Mouse (Mus musculus): ENCODE results near the gene Arl4c.
"Not testable (repeated sequence)": the region's sequence is repeated elsewhere in the genome, so short reads cannot be mapped to it uniquely, and the experiment has no call there.

Gene Arl4c

DNA sequence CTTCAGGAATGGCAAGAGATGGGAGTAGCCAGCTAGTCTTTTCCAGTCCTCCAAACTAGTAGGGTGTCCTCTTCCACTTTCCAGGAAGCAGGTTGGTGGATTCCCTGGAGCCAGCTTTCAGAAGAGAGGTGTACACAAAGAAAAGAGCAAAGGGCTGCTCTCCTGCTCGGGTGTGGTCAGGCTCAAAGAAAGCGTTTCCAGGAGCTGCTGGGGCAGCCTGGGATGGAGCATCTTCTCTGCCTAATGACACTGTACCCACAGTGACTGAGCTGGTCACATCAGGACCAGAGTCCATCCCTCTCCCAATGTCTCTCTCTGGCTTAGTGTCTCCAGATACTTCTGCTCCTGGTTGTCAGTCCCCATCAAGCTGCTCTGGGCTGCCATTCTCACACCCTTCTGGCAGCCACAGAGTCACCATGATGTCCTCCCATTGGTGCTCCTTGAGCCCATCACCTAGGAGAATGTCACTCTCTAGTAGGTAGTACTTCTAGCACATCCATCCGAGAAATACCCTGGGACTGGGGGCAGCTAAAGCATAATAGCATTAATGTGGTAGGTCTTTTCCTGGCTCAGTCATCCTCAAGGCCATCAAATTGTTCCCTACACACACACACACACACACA is 46.4 kb downstream of the Arl4c start:
- DNase-seq (ENCODE audit: low spot score in 2 of 2): no peak

GRCm38 (mm10) chr1:88654521-88655472 is 47.2 kb downstream of the Arl4c start:
- DNase-seq (ENCODE audit: low spot score in 2 of 2): no peak

DNA sequence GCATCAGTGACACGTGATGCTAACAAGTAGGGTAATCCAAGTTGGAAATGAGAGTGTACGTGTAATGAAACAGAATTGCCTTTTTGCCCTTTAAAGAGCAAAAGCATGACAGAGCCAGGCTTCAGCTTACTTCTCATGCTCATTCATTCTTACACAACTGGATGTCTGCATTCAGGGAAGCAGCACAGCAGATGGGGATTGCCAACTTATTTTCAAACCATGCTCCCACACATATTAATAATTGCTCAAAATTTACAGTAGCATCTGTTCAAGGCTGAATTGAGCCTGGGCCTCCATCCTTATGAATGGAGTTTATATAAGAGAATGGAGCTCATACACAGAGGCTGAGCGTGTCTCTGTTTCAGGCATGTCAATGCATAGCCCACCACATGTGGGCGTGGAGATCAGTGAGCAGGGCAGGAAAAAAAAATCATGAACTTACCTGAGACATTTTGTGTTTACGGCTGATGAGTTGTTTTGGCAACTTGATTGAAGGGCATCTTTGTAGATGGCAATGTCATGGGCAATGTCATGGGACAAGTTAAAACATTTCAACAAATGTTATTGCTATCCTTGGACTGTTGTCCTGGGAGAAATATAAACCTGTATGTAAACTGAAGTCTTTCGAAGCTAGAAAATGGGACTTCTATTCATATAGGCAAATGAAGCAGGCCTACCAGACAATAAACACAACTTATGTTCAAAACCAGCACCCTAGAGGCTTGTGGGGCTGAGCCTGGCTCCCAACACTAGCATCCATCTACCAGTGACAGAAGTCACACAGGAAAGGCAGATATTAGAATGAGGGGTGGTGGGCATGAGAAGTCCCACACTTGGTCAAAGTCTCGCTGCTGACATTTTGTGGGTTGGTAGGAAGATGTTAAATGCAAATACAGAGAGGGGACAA is 48.2 kb downstream of the Arl4c start:
- DNase-seq (ENCODE audit: low spot score in 2 of 2): no peak

GRCm38 (mm10) chr1:88652682-88653081 is 49.3 kb downstream of the Arl4c start:
- peak in 1 of 2 experiments; percentile 21 for DNase-seq (ENCODE audit: low spot score in 2 of 2)

GRCm38 (mm10) chr1:88651668-88652067 is 50.4 kb downstream of the Arl4c start:
- DNase-seq (ENCODE audit: low spot score in 2 of 2): no peak

DNA sequence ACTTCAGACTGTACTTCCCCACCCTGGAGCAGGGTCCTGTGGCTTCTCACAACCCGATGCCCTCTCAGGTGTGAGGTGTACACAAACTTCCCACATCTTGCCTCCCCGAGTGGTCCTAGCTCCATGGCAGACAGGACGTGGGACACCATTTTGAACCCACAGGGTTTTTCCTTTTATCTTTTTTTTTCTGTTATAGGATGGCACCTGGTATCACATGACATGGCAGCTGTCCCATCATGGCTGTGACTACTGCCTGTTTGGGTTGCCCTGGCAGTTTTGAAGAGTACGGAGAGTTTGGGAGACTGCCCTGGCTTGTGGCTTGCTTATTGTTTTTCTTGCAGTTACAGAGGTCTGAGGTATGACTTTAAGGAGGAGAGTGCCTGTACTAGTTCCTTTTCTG is 53.3 kb downstream of the Arl4c start:
- DNase-seq (ENCODE audit: low spot score in 2 of 2): no peak

DNA sequence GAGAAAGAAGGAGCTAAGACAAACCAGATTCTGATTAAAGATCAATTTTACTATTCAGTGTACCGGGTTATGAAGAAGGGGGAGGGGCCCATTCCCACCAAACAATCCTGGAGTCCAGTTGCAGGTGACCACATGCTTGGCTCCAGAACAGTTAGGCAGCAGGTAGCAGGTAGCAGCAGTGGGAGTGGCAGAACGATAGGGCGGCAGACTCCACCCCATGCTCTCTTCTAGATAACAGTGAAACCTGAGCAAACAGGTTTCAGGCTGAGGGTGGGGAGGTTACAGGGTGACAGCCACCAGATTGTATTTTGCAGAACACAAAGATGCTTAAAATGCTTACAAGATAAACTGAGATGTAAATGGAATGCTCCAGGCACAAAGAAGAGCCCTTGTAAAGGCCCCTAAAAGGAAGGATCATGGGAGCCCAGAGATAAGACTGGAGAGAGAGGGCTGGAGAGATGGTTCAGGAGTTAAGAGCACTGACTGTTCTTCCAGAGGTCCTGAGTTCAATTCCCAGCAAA is 56.4 kb downstream of the Arl4c start:
- DNase-seq (ENCODE audit: low spot score in 2 of 2): no peak

DNA sequence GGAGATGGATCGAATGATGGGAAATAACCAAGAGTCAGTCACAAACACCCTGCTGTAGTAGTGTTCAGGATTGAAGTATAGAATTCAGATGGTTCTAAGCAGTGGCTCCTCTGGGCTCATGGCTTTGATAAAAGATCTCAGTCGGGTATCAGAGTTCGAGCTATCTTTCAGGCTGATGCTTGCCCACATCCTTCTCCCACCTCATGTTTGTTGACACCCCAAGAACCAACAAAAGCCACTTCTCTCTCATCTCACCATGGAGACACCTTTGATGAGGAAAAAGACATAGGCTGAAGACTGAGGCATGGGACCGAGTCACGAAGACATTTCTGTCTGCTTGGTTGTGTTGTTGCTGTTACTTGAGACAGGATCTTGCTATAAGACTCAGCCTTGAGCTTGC is 57.6 kb downstream of the Arl4c start:
- DNase-seq (ENCODE audit: low spot score in 2 of 2): no peak

DNA sequence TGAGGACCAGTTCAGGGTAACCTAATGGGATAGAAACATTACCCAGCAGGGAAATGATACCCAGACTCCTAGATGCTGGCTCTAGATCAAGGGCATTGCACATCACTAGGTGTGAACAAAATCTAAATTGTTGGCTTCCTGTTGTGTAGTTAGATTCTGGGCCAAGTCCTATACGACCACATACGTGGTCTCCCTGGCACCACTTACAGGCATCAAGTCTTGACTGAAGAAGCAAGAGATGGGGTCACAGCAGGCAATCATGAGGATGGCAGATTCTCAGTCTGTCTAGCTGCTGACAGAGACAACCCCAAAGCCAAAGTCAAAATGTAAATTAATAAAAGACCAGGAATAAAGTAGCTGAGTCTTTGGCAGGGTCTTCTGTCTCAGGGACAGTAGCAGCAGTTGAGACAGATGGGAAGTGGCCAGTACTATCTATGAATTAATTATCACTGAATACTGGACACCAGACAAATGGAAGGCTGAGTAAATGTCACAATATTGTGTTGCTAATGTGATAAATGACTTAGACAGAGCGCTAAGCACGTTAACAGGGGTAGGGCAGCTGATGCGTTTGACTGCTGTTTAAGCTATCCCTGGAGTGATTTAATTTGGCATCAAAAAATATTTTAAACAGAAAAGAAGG is 58.7 kb downstream of the Arl4c start:
- no peak for DNase-seq (ENCODE audit: low spot score in 2 of 2)

GRCm38 (mm10) chr1:88642735-88643134 is 59.3 kb downstream of the Arl4c start:
- DNase-seq (ENCODE audit: low spot score in 2 of 2): no peak

- DNase-seq (ENCODE audit: low spot score in 2 of 2): no peak
Measured at GRCm38 (mm10) chr1:88641678-88642215, 60.3 kb downstream of the Arl4c start.

GRCm38 (mm10) chr1:88641194-88641593 is 60.8 kb downstream of the Arl4c start:
- DNase-seq (ENCODE audit: low spot score in 2 of 2): no peak

GRCm38 (mm10) chr1:88639432-88640281 is 62.4 kb downstream of the Arl4c start:
- no peak for DNase-seq (ENCODE audit: low spot score in 2 of 2)

- no peak for DNase-seq (ENCODE audit: low spot score in 2 of 2)
Measured at GRCm38 (mm10) chr1:88638622-88639021, 63.4 kb downstream of the Arl4c start.

- not testable (repeated sequence) for DNase-seq (ENCODE audit: low spot score in 2 of 2)
Measured at GRCm38 (mm10) chr1:88636579-88637161, 65.4 kb downstream of the Arl4c start.

GRCm38 (mm10) chr1:88635659-88636058 is 66.4 kb downstream of the Arl4c start:
- DNase-seq (ENCODE audit: low spot score in 2 of 2): no peak

DNA sequence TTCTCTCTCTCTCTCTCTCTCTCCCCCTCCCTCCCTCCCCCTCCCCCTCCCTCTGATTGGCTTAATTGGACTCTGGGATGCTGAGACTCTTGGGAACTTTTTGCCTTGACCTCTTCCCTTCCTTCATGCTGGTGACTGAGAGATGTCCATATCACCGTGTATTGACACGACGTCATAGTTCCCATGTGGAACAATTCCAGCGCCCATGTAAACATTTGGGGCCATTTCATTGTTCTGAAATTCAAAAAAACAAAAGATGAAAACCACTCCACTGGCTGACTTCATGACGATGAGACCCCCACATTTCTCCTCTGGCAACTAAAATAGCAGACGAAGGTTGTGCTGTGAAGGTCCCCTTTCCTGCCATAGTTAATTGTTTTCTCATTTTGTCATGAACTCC is 69.2 kb downstream of the Arl4c start:
- no peak for DNase-seq (ENCODE audit: low spot score in 2 of 2)

DNA sequence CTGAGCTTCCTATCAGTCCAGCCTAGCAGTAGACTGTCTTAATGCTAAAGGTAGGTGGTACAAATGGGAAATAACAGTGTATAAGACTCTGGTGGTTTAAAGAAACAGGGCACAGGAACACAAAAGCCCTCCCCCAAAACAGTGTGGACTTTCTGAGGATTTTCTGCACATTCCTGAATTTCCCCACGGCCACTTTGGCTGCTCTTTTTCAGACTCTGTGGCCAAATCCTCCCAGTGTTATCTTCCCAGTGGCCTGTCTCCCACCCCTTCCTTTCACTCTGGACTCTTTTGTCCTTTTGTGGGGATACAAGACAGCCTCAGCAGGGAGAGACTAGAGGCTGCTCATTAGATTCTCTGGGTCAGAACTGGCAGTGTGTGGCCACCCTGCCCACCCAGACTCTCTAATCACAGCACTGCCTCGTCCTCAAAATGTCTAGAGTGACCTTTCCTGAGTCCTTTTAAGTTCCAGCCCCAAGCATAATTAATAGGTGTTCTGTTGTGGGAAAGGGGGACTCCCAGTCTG is 72.0 kb downstream of the Arl4c start:
- DNase-seq (ENCODE audit: low spot score in 2 of 2): no peak

DNA sequence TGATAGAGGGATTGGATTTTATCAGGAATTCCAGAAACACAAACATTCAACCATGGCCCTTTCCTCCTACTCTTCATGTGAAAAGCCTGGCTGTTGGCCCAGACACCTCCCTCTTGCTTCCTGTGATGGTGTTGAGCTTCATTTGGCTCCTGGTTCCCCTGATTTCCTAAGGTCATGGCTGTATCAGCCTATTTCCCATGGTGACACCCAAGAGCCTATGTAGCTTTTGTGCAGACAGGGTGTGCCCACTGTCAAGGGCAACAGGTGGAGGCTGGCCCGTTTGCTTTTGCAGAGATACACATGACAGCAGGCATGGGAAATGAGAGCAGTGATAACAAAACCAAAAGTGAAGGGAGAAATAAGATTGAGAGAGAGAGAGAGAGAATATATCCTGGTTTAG is 76.8 kb downstream of the Arl4c start:
- DNase-seq (ENCODE audit: low spot score in 2 of 2): no peak

Measured in left cerebral cortex, adult 9 months (tissue).